Mouse (Mus musculus) cerebellum, adult 2 months (tissue): ENCODE results near the gene Cmtm1.

Source experiments
- CTCF ChIP-seq: fragments of 200-500 bp; IDR thresholded peaks from 2 replicates; pipeline ENCODE4 v1.5.1; 2011; ENCODE audit warnings: low read depth, mild to moderate bottlenecking, control low read depth, low read length, moderate library complexity, borderline replicate concordance; ENCODE audit not compliant: insufficient read depth
- POLR2A ChIP-seq: fragments of 200-500 bp; IDR thresholded peaks from 2 replicates; pipeline ENCODE4 v1.6.1; 2011; ENCODE audit warnings: low read length, control low read depth, borderline replicate concordance; ENCODE audit not compliant: insufficient read depth

DNA sequence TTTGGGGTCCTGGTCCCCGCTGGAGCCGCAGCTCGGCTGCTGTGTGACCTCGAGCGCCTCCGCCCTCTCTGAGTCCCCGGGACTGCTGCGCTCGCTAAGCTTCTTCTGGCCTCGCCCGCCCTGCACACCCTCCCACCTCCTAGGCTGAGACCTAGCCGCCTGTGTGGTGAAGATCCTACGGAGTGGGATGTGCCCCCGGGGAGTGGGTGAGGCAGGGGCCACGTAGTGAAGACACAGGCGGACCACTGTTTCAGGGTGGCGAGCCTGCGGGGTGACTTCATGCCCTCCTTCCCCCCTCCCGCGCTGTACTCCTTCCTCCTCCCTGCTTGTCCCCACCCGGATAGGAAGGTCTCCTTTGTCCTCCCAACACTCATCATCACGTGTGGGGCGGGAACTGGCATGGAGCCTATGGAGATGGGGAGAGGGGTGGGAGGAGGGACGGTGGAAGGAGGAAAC is 31.2 kb upstream of the Cmtm1 start:
- no peak for TF ChIP-seq CTCF
- no peak for TF ChIP-seq POLR2A
